Mouse (Mus musculus) spleen, adult 2 months (tissue): ENCODE measurements around the gene Tmsb4x.

Experiments
- CTCF ChIP-seq: fragments of 200-500 bp; IDR thresholded peaks from 2 replicates; pipeline ENCODE4 v1.5.1; 2011; ENCODE audit warnings: mild to moderate bottlenecking, inconsistent platforms; ENCODE audit not compliant: insufficient read depth, insufficient read length, insufficient replicate concordance; ENCODE audit errors: extremely low read depth
- POLR2A ChIP-seq: fragments of 200-500 bp; IDR thresholded peaks from 2 replicates; pipeline ENCODE4 v1.6.1; 2011; ENCODE audit warnings: low read depth, low read length, inconsistent platforms

DNA sequence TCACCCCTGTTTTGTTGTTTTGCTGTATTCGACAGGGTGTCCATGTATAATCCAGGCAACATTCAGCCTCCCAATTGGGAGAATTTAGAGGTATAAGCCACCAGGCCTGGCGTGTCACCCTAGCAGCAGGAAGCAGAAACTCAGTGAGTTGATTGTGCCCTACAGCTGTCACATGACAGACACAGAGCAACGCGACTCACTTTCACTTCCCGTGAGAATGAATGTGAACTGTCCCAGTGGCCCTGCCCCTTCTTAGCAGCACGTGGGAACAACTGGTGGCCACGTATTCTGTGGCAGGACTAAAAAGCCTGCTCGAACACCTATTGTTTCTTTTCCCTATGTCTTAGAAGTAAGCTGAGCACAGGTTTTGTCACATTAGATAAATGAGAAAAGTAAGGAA, 22.0 kb upstream of the Tmsb4x start:
- TF ChIP-seq POLR2A: no peak
- no peak for TF ChIP-seq CTCF
